Mouse (Mus musculus) olfactory bulb, adult 2 months (tissue): Measurements from ENCODE around the gene Rnf181.

Experiments
- CTCF ChIP-seq: fragments of 200-500 bp; IDR thresholded peaks from 2 replicates; pipeline ENCODE4 v1.5.1; 2012; ENCODE audit warnings: low read depth, mild to moderate bottlenecking, low read length, moderate library complexity; ENCODE audit not compliant: insufficient read depth
- POLR2A ChIP-seq: fragments of 200-500 bp; IDR thresholded peaks from 2 replicates; pipeline ENCODE4 v1.6.1; 2012; ENCODE audit warnings: mild to moderate bottlenecking, low read depth, low read length, moderate library complexity; ENCODE audit not compliant: insufficient read depth

- no peak for TF ChIP-seq CTCF
- TF ChIP-seq POLR2A, result no peak
Measured at GRCm38 (mm10) chr6:72364985-72365384, 1.8 kb downstream of the Rnf181 start.
